Mouse (Mus musculus): ENCODE data around the gene Hsd11b1. TPM values are rescaled to one million over a fixed set of nuclear protein-coding genes. Genes with fewer than 3 reads are reported as not detected.

Gene Hsd11b1
- polyA plus RNA-seq, 1 experiment from 2014 or later: 3.0 TPM

- Histone ChIP-seq H3K27me3 (ENCODE audit: control insufficient read depth, insufficient read depth, low read length) (no peaks in the 10 kb centered on the region), H3K27ac (replicated peaks) (no peak overlapping the region), H3K4me3 (ENCODE audit: low read depth, low read length) (no peak overlapping the region), H3K4me1 (replicated peaks; ENCODE audit: control insufficient read depth, insufficient read depth) (no peaks in the 10 kb centered on the region), H3K36me3 (ENCODE audit: control insufficient read depth, insufficient read depth, low read length) (no peaks in the 10 kb centered on the region), H3K9ac (ENCODE audit: low read length) (no peak overlapping the region), H3K4me2 (replicated peaks; ENCODE audit: low read depth) (no peak overlapping the region), H3K9me3 (ENCODE audit: control insufficient read depth, low read length) (no peaks in the 10 kb centered on the region)
- WGBS: 56% methylated on average over 5 of the region's 5 CpGs
- ATAC-seq (ENCODE audit: low FRiP score, low TSS enrichment) (peak; percentile 82), DNase-seq (ENCODE audit: low spot score) (peak; percentile 42)
- TF ChIP-seq EP300 (optimal IDR thresholded peaks at IDR 0.05): no peak
Measured at GRCm38 (mm10) chr1:193295920-193296319, 32.0 kb upstream of the Hsd11b1 start.

GRCm38 (mm10) chr1:193293926-193294325 is 30.1 kb upstream of the Hsd11b1 start:
- no peak for ATAC-seq (ENCODE audit: low FRiP score, low TSS enrichment)
- no peaks in the 10 kb centered on the region for H3K4me1 ChIP-seq (replicated peaks; ENCODE audit: control insufficient read depth, insufficient read depth)
- no peak for DNase-seq (ENCODE audit: low spot score)
- no peak overlapping the region for H3K4me3 ChIP-seq (ENCODE audit: low read depth, low read length)
- 53% methylated on average over 3 of the region's 3 CpGs for WGBS
- no peaks in the 10 kb centered on the region for H3K27me3 ChIP-seq (ENCODE audit: control insufficient read depth, insufficient read depth, low read length)
- H3K9ac ChIP-seq (ENCODE audit: low read length): no peak overlapping the region
- TF ChIP-seq CTCF (IDR thresholded peaks at IDR 0.05; ENCODE audit: low read depth) (no peak), EP300 (optimal IDR thresholded peaks at IDR 0.05) (no peak)
- no peak overlapping the region for H3K4me2 ChIP-seq (replicated peaks; ENCODE audit: low read depth)
- H3K27ac ChIP-seq (replicated peaks): no peak overlapping the region
- H3K36me3 ChIP-seq (ENCODE audit: control insufficient read depth, insufficient read depth, low read length): no peaks in the 10 kb centered on the region
- no peaks in the 10 kb centered on the region for H3K9me3 ChIP-seq (ENCODE audit: control insufficient read depth, low read length)

- DNase-seq (ENCODE audit: low spot score): no peak
- no peak overlapping the region for H3K4me2 ChIP-seq (replicated peaks; ENCODE audit: low read depth)
- TF ChIP-seq EP300 (optimal IDR thresholded peaks at IDR 0.05) (no peak), CTCF (IDR thresholded peaks at IDR 0.05; ENCODE audit: low read depth) (no peak)
- no peaks in the 10 kb centered on the region for H3K27me3 ChIP-seq (ENCODE audit: control insufficient read depth, insufficient read depth, low read length)
- 25% methylated on average over 2 of the region's 2 CpGs for whole genome bisulfite sequencing
- no peak for ATAC-seq (ENCODE audit: low FRiP score, low TSS enrichment)
- no peaks in the 10 kb centered on the region for H3K9me3 ChIP-seq (ENCODE audit: control insufficient read depth, low read length)
- H3K4me1 ChIP-seq (replicated peaks; ENCODE audit: control insufficient read depth, insufficient read depth): no peaks in the 10 kb centered on the region
- H3K9ac ChIP-seq (ENCODE audit: low read length): no peak overlapping the region
- no peaks in the 10 kb centered on the region for H3K36me3 ChIP-seq (ENCODE audit: control insufficient read depth, insufficient read depth, low read length)
- H3K27ac ChIP-seq (replicated peaks): no peak overlapping the region
- no peak overlapping the region for H3K4me3 ChIP-seq (ENCODE audit: low read depth, low read length)
Measured at GRCm38 (mm10) chr1:193293039-193293438, 29.2 kb upstream of the Hsd11b1 start.

- Histone ChIP-seq H3K4me1 (replicated peaks; ENCODE audit: control insufficient read depth, insufficient read depth) (no peaks in the 10 kb centered on the region), H3K4me2 (replicated peaks; ENCODE audit: low read depth) (no peak overlapping the region), H3K27ac (replicated peaks) (no peak overlapping the region), H3K27me3 (ENCODE audit: control insufficient read depth, insufficient read depth, low read length) (no peaks in the 10 kb centered on the region), H3K9ac (ENCODE audit: low read length) (no peak overlapping the region), H3K9me3 (ENCODE audit: control insufficient read depth, low read length) (no peaks in the 10 kb centered on the region), H3K36me3 (ENCODE audit: control insufficient read depth, insufficient read depth, low read length) (no peaks in the 10 kb centered on the region), H3K4me3 (ENCODE audit: low read depth, low read length) (no peak overlapping the region)
- DNase-seq (ENCODE audit: low spot score): no peak
- no peak for ATAC-seq (ENCODE audit: low FRiP score, low TSS enrichment)
- no peak for TF ChIP-seq CTCF (IDR thresholded peaks at IDR 0.05; ENCODE audit: low read depth)
- TF ChIP-seq EP300 (optimal IDR thresholded peaks at IDR 0.05): no peak
Measured at GRCm38 (mm10) chr1:193290686-193291085, 26.8 kb upstream of the Hsd11b1 start.

GRCm38 (mm10) chr1:193289914-193290313 is 26.0 kb upstream of the Hsd11b1 start:
- no peak for DNase-seq (ENCODE audit: low spot score)
- Histone ChIP-seq H3K9ac (ENCODE audit: low read length) (no peak overlapping the region), H3K4me1 (replicated peaks; ENCODE audit: control insufficient read depth, insufficient read depth) (no peaks in the 10 kb centered on the region), H3K4me2 (replicated peaks; ENCODE audit: low read depth) (no peak overlapping the region), H3K27me3 (ENCODE audit: control insufficient read depth, insufficient read depth, low read length) (no peaks in the 10 kb centered on the region), H3K9me3 (ENCODE audit: control insufficient read depth, low read length) (no peaks in the 10 kb centered on the region), H3K36me3 (ENCODE audit: control insufficient read depth, insufficient read depth, low read length) (no peaks in the 10 kb centered on the region), H3K4me3 (ENCODE audit: low read depth, low read length) (no peak overlapping the region), H3K27ac (replicated peaks) (no peak overlapping the region)
- ATAC-seq (ENCODE audit: low FRiP score, low TSS enrichment): 0 out of 2 replicates have a peak, but pooled peaks have one; percentile 17
- no peak for TF ChIP-seq CTCF (IDR thresholded peaks at IDR 0.05; ENCODE audit: low read depth)
- TF ChIP-seq EP300 (optimal IDR thresholded peaks at IDR 0.05): no peak
- 72% methylated on average over 5 of the region's 5 CpGs for WGBS

- 94% methylated on average over 3 of the region's 3 CpGs for WGBS
- Histone ChIP-seq H3K36me3 (ENCODE audit: control insufficient read depth, insufficient read depth, low read length) (no peaks in the 10 kb centered on the region), H3K9ac (ENCODE audit: low read length) (no peak overlapping the region), H3K27me3 (ENCODE audit: control insufficient read depth, insufficient read depth, low read length) (no peaks in the 10 kb centered on the region), H3K4me1 (replicated peaks; ENCODE audit: control insufficient read depth, insufficient read depth) (no peaks in the 10 kb centered on the region), H3K4me2 (replicated peaks; ENCODE audit: low read depth) (no peak overlapping the region), H3K4me3 (ENCODE audit: low read depth, low read length) (no peak overlapping the region), H3K27ac (replicated peaks) (no peak overlapping the region), H3K9me3 (ENCODE audit: control insufficient read depth, low read length) (no peaks in the 10 kb centered on the region)
- TF ChIP-seq CTCF (IDR thresholded peaks at IDR 0.05; ENCODE audit: low read depth): no peak
- no peak for TF ChIP-seq EP300 (optimal IDR thresholded peaks at IDR 0.05)
- no peak for DNase-seq (ENCODE audit: low spot score)
- ATAC-seq (ENCODE audit: low FRiP score, low TSS enrichment): no peak
Measured at GRCm38 (mm10) chr1:193289076-193289475, 25.2 kb upstream of the Hsd11b1 start.
